Comparison of ENCODE assay signal across 12 mouse cellular contexts in the genomic region with DNA sequence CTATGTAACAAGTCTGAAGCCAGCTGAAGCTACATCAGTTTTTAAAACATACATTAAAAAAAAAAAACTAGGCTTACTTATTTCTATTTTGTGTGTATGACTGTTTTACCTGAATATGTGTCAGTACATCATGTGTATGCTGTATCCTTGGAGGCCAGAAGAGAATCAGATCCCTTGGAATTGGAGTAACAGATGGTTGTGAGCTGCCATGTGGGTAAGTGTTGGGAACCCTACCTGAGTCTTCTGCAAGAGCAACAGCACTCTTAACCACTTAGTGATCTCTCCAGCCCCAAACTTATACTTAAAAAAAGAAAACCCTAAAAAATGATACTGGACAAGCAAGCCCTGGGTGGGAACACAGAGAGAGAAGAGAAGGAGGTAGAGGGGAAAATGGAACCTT.
DNase-seq lines count a peak whose midpoint lies in the region.
"Had no signal": no experiment of that assay in that cellular context is flagged by ENCODE, and none has a peak within 500 bp of the region (broad histone marks: within the 10 kb centered on the region; RNA-seq: fewer than 3 reads in every experiment).

No protein-coding gene starts in this region.

- peak; percentile 54 for DNase-seq in brain, adult 2 months (ENCODE audit: low read depth, low spot score)
- DNase-seq in urinary bladder, postnatal 4 days (ENCODE audit: low spot score in 2 of 2) = no peak
- DNase-seq: adrenal gland, adult 2 months; adrenal gland, adult 8-10 months; adrenal gland, postnatal 10 days; adrenal gland, postnatal 14 days; adrenal gland, postnatal 25 days; adrenal gland, postnatal 36 days; B cell, adult 2 months; cerebellum, adult 11 months; cerebellum, adult 11-12 months; cerebellum, adult 8-10 months had no signal
